In genomic region chr6:58610760-58611654, GRCm38 (mm10) we compare ENCODE assay signal across 9 mouse cellular contexts. TPM values are rescaled to one million over a fixed set of nuclear protein-coding genes. Genes with fewer than 3 reads are reported as not detected.
DNase-seq lines count a peak whose midpoint lies in the region; ATAC-seq lines count a peak whose summit lies in the region.
"Had no signal": no experiment of that assay in that cellular context is flagged by ENCODE, and none has a peak within 500 bp of the region (broad histone marks: within the 10 kb centered on the region; RNA-seq: fewer than 3 reads in every experiment).

No protein-coding gene starts in this region.

- no peaks in the 10 kb centered on the region for H3K4me1 ChIP-seq in heart, embryonic 10.5 days
- H3K4me1 ChIP-seq in liver, embryonic 13.5 days (replicated peaks): peaks cover 25% of the 10 kb centered on the region

- ATAC-seq in liver, embryonic 13.5 days (ENCODE audit: low read depth): peak; percentile 33
- no peak for ATAC-seq in inflammation-experienced regulatory T-cells, adult 6 months

- DNase-seq in heart, embryonic 10.5 days (ENCODE audit: low spot score): peak; percentile 81
- no peak for DNase-seq in heart, postnatal 4 days
- DNase-seq in urinary bladder, postnatal 10 days (ENCODE audit: low spot score): peak; percentile 15
- no peak for DNase-seq in urinary bladder, adult 2 months (ENCODE audit: low spot score)
- DNase-seq in liver, embryonic 13.5 days: no peak
- DNase-seq in adrenal gland, adult 8-10 months: no peak
- no peak for DNase-seq in lung, postnatal 10 days
- DNase-seq: gastrocnemius, postnatal 14 days had no signal

- H3K36me3 ChIP-seq in heart, embryonic 10.5 days: no peaks in the 10 kb centered on the region
- no peaks in the 10 kb centered on the region for H3K36me3 ChIP-seq in liver, embryonic 13.5 days

- no peak overlapping the region for H3K4me3 ChIP-seq in heart, embryonic 10.5 days
- no peak overlapping the region for H3K4me3 ChIP-seq in liver, embryonic 13.5 days (replicated peaks)

- no peak overlapping the region for H3K9ac ChIP-seq in liver, embryonic 13.5 days

- H3K4me2 ChIP-seq in liver, embryonic 13.5 days: no peak overlapping the region

- no peaks in the 10 kb centered on the region for H3K27me3 ChIP-seq in heart, embryonic 10.5 days (ENCODE audit: insufficient read depth, poor library complexity, severe bottlenecking)
- H3K27me3 ChIP-seq in liver, embryonic 13.5 days: no peaks in the 10 kb centered on the region

- H3K27ac ChIP-seq in heart, embryonic 10.5 days: no peak overlapping the region
- H3K27ac ChIP-seq in liver, embryonic 13.5 days: no peak overlapping the region

- H3K9me3 ChIP-seq in heart, embryonic 10.5 days: peaks cover 3% of the 10 kb centered on the region
- 0 out of 2 replicates have a peak, but pooled peaks cover 2% of the 10 kb centered on the region for H3K9me3 ChIP-seq in liver, embryonic 13.5 days (replicated peaks)

- 73% methylated on average over 4 of the region's 4 CpGs for WGBS in heart, embryonic 10.5 days
- 65% methylated on average over 4 of the region's 4 CpGs for WGBS in liver, embryonic 13.5 days (ENCODE audit: insufficient replicate concordance)

RNA-seq across cellular contexts. Expression of gene Abcg2, which starts 26.7 kb away (rescaled TPM):
- 75.9 and 90.6 TPM in 2 replicates for polyA plus RNA-seq in heart, embryonic 10.5 days (2016; fragmentation: Nextera tagmentation; extraction: Ambion mirVana)
- total RNA-seq in heart, postnatal 4 days (2021): 10 to 100 TPM; 42.0 to 51.8 TPM
- 32.0 and 34.1 TPM in 2 replicates for polyA plus RNA-seq in urinary bladder, adult 2 months (2012; rRNA removed)
- polyA plus RNA-seq in liver, embryonic 13.5 days (2015; fragmentation: Nextera tagmentation; extraction: Ambion mirVana): 201 and 233 TPM in 2 replicates
- polyA plus RNA-seq in inflammation-experienced regulatory T-cells, adult 6 months (2017; shearing (Covaris generic)): 10 to 100 TPM; 12.1 to 23.4 (median 19.2) TPM
- total RNA-seq in adrenal gland, adult 8-10 months (2022): 10 to 100 TPM; 22.6 to 47.4 (median 31.8) TPM

Comparison
In these comparisons a context has a peak if more than half of its experiments do, and no peak if none do; other contexts are left out.
1. DNase-seq: peak in heart, embryonic 10.5 days (single experiment) and urinary bladder, postnatal 10 days (single experiment); none in heart, postnatal 4 days (single experiment), urinary bladder, adult 2 months (single experiment), liver, embryonic 13.5 days (single experiment), adrenal gland, adult 8-10 months (single experiment) and lung, postnatal 10 days (single experiment).